Mouse (Mus musculus) kidney, postnatal 0 days (tissue): ENCODE measurements at regions not wholly inside any gene's neighbourhood (a gene's known extent, or its start where the extent isn't known, plus 50 kb on each side); places are given as distances from the start of the nearest gene placed in this dataset.

Source experiments
- ATAC-seq: fragments of 200-750 bp; cut with Nextera tagmentation; replicated peaks from 2 replicates; pipeline ENCODE4 v1.8.0; 2017; ENCODE audit warnings: low read depth, moderate number of reproducible peaks, moderate TSS enrichment, moderate library complexity; ENCODE audit not compliant: low FRiP score
- DNase-seq: peaks from one replicate; pipeline ENCODE4 v3.0.0-alpha.2; 2016; ENCODE audit warnings: low spot score
- H3K27ac ChIP-seq: fragments of 300-500 bp; sonication (generic); 2 replicates; pipeline ENCODE4 v1.5.1; 2014; ENCODE audit warnings: mild to moderate bottlenecking
- H3K27me3 ChIP-seq: fragments of 300-500 bp; sonication (generic); 2 replicates; pipeline ENCODE4 v1.6.1; 2014; ENCODE audit warnings: low read length, mixed read lengths; ENCODE audit not compliant: insufficient read depth
- H3K36me3 ChIP-seq: fragments of 300-500 bp; sonication (generic); 2 replicates; pipeline ENCODE4 v1.6.1; 2014; ENCODE audit warnings: low read length, mixed read lengths; ENCODE audit not compliant: insufficient read depth
- H3K4me1 ChIP-seq: fragments of 300-500 bp; sonication (generic); replicated peaks from 2 replicates; pipeline ENCODE4 v1.6.1; 2014; ENCODE audit warnings: antibody characterized with exemption, low read length, mixed read lengths; ENCODE audit not compliant: insufficient read depth
- H3K4me2 ChIP-seq: fragments of 300-500 bp; sonication (generic); 2 replicates; pipeline ENCODE4 v1.6.1; 2014; ENCODE audit warnings: mild to moderate bottlenecking, low read length, moderate library complexity, mixed read lengths
- H3K4me3 ChIP-seq: fragments of 300-500 bp; sonication (generic); replicated peaks from 2 replicates; pipeline ENCODE4 v1.5.1; 2014; ENCODE audit warnings: low read depth, low read length
- H3K9ac ChIP-seq: fragments of 300-500 bp; sonication (generic); 2 replicates; pipeline ENCODE4 v1.6.1; 2014; ENCODE audit warnings: low read depth, low read length
- H3K9me3 ChIP-seq: fragments of 300-500 bp; sonication (generic); replicated peaks from 2 replicates; pipeline ENCODE4 v1.6.1; 2016; ENCODE audit warnings: low read length, inconsistent platforms, mixed read lengths
- CTCF ChIP-seq: IDR thresholded peaks from 2 replicates; pipeline ENCODE4 v1.5.1; 2016; ENCODE audit warnings: antibody characterized with exemption, low read depth, mild to moderate bottlenecking, moderate library complexity
- WGBS: fragments of 180-500 bp; shearing (Covaris S2); extraction: QIAGEN DNeasy Blood & Tissue Kit; methylation state at CpG from one replicate; pipeline ENCODE4 v1.1.7; 2014; 5-methylcytosine and 5-hydroxymethylcytosine counted together

DNA sequence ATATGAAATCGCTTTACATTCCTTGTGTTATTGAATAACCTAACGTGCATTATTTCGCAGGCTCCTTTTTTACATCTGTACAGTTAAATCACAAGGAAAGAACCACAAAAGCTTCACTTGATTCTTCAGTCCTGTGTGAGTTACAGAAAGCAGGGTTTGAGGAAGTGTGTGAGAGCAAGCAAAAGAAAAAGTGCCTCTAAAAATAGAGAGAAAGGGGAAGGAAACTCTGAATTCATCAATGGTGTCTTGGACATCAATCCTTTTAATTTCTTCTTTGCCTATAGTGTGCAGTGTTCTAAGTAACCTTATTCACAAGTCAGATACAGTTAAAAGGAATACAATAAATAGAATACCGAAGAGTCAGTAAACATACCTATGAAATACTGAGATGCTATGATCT is 785.7 kb upstream of the 4930412O13Rik start:
- Histone ChIP-seq H3K27ac (no peak overlapping the region), H3K36me3 (no peaks in the 10 kb centered on the region), H3K9ac (no peak overlapping the region), H3K4me3 (no peak overlapping the region), H3K27me3 (no peaks in the 10 kb centered on the region), H3K9me3 (no peaks in the 10 kb centered on the region), H3K4me2 (no peak overlapping the region), H3K4me1 (no peaks in the 10 kb centered on the region)
- ATAC-seq (no peak), DNase-seq (no peak)
- WGBS: 78% methylated on average over 4 of the region's 4 CpGs
- no peak for TF ChIP-seq CTCF

DNA sequence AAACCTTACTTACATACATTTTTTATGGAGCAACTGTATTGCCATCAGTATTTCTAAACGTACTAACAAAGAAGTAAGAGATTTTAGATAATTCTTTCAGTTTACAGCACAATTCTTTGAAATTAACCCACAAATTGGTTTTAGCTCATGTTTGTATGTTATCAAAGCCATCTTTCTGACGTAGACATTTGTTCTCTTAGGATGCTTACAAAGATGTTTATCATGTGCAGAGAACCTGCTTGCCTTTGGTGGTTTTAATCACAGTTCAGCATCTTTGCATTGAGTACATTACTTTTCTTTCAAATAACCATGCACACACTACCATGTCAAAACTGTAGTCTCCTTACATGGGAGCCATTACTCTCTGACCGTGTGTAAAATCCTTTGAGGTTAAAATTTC is 764.4 kb upstream of the 4930412O13Rik start:
- 65% methylated on average over 3 of the region's 3 CpGs for WGBS
- Histone ChIP-seq H3K27ac (no peak overlapping the region), H3K36me3 (no peaks in the 10 kb centered on the region), H3K9ac (no peak overlapping the region), H3K9me3 (no peaks in the 10 kb centered on the region), H3K4me2 (no peak overlapping the region), H3K4me1 (no peaks in the 10 kb centered on the region), H3K27me3 (no peaks in the 10 kb centered on the region), H3K4me3 (no peak overlapping the region)
- DNase-seq (no peak), ATAC-seq (no peak)
- TF ChIP-seq CTCF: no peak

DNA sequence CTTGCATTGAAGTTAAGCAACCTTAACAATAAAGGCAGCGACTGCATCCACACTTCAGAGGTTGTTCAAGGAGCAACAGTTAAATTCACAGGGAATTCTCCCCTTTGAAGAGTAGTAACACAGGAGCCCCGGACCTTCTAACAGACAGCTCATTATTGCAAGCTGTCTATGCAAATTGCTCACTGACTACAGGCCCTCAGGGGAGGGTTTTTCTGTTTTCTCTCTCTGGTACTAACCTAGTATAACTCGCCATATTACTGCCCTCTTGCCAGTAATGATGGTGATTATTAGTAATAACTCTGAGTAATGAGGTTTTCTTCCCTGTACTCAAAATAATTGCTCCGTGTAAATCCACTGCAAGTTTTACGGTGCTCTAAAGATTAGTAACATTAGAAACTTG is 763.5 kb upstream of the 4930412O13Rik start:
- no peaks in the 10 kb centered on the region for H3K27me3 ChIP-seq
- no peak overlapping the region for H3K9ac ChIP-seq
- no peaks in the 10 kb centered on the region for H3K4me1 ChIP-seq
- H3K4me3 ChIP-seq: no peak overlapping the region
- WGBS: 49% methylated on average over 5 of the region's 5 CpGs
- no peaks in the 10 kb centered on the region for H3K36me3 ChIP-seq
- TF ChIP-seq CTCF: no peak
- DNase-seq: no peak
- H3K4me2 ChIP-seq: no peak overlapping the region
- ATAC-seq: no peak
- no peak overlapping the region for H3K27ac ChIP-seq
- no peaks in the 10 kb centered on the region for H3K9me3 ChIP-seq

DNA sequence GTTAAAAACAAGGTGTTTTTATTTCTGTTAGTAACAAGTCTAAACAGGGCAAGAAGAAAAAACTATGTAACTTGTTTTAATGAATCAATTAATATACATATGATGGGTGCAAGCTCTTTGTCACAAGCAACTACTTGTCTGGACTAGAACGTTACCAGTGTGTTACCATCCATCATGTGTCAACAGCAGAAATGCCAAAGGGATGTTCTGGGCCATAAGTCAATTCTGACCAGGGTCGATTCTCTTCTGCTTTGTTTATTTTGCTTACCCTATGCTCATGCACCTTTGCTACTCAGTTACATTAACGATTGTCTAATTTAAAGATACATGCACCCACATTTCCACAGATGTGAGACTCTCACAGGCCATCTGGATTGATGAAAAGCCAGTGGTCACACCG is 744.1 kb upstream of the 4930412O13Rik start:
- H3K27me3 ChIP-seq: no peaks in the 10 kb centered on the region
- H3K9me3 ChIP-seq: no peaks in the 10 kb centered on the region
- no peak overlapping the region for H3K4me2 ChIP-seq
- no peak overlapping the region for H3K27ac ChIP-seq
- no peaks in the 10 kb centered on the region for H3K36me3 ChIP-seq
- 28% methylated on average over 4 of the region's 4 CpGs for WGBS
- ATAC-seq (no peak), DNase-seq (no peak)
- no peaks in the 10 kb centered on the region for H3K4me1 ChIP-seq
- no peak overlapping the region for H3K4me3 ChIP-seq
- no peak for TF ChIP-seq CTCF
- H3K9ac ChIP-seq: no peak overlapping the region

DNA sequence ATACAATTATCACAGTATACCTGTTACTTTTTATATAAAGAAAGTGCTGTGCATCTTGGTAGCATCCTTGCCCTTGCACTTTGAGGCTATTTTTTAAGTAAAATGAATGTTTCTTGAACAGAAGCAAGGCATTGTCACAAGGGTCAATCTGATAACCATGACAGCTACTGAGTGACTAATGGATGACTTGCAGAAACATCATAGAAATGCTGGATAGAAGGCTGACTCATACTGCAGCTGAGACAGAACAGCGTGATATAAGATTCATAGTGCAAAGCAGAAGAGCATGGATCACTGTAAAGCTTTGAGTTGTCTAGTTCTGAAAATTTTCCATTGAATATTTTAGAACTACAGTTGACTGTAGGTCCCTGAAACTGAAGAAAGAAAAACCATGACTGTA is 739.6 kb upstream of the 4930412O13Rik start:
- H3K4me2 ChIP-seq: no peak overlapping the region
- no peak for ATAC-seq
- DNase-seq: no peak
- no peak overlapping the region for H3K27ac ChIP-seq
- WGBS: 91% methylated on average over 1 of the region's 1 CpGs
- H3K4me1 ChIP-seq: no peaks in the 10 kb centered on the region
- TF ChIP-seq CTCF: no peak
- no peaks in the 10 kb centered on the region for H3K27me3 ChIP-seq
- no peaks in the 10 kb centered on the region for H3K36me3 ChIP-seq
- H3K9me3 ChIP-seq: no peaks in the 10 kb centered on the region
- no peak overlapping the region for H3K4me3 ChIP-seq
- H3K9ac ChIP-seq: no peak overlapping the region

DNA sequence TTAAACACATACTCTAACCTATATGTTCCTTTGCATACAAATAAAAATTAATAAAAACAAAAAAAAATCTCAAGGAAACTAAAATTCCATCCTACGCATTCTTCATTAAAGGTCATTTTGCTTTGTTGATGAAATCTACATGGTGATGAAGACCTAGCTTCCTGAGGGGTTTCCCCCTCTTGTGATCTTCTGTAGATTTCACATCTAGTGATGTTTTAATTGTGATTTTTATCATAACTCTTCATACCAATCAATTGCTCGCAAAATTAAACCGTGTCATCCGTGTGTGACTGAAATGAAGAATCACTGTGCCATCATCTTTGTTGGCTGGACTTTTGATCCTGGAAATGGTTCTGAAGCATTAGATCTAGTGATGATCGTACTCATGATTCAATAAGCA is 725.4 kb upstream of the 4930412O13Rik start:
- Histone ChIP-seq H3K27ac (no peak overlapping the region), H3K4me3 (no peak overlapping the region), H3K4me2 (no peak overlapping the region), H3K4me1 (no peaks in the 10 kb centered on the region), H3K9ac (no peak overlapping the region), H3K36me3 (no peaks in the 10 kb centered on the region), H3K27me3 (no peaks in the 10 kb centered on the region), H3K9me3 (no peaks in the 10 kb centered on the region)
- DNase-seq: no peak
- WGBS: 89% methylated on average over 5 of the region's 5 CpGs
- TF ChIP-seq CTCF: no peak
- ATAC-seq: no peak

DNA sequence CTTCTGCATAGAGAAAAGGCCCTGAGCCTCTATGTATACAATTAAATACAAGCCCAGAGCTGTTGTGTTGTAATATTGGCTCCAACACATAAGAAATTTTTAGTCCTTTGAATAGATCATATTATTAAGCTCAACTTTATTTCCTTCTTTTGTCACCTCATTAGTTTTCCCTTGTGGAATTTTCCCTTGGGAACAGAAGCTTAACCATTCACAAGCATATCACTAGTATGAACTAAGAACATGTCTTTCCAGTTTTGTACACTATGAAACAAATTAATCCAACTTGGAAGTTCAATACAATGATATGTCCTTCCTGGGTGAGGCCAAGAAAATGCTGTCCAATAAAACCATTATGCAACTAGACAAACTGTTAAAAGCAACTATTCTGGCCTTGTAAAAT is 720.9 kb upstream of the 4930412O13Rik start:
- no peak for TF ChIP-seq CTCF
- Histone ChIP-seq H3K9me3 (no peaks in the 10 kb centered on the region), H3K4me3 (no peak overlapping the region), H3K27ac (no peak overlapping the region), H3K4me2 (no peak overlapping the region), H3K36me3 (no peaks in the 10 kb centered on the region), H3K4me1 (no peaks in the 10 kb centered on the region), H3K9ac (no peak overlapping the region), H3K27me3 (no peaks in the 10 kb centered on the region)
- ATAC-seq (no peak), DNase-seq (no peak)
